Mouse (Mus musculus): ENCODE results near the gene Olfr1318. TPM values are rescaled to one million over a fixed set of nuclear protein-coding genes. Genes with fewer than 3 reads are reported as not detected.

The Olfr1318 gene
- not detected in 2 replicates for polyA plus RNA-seq (2012; rRNA removed)

DNA sequence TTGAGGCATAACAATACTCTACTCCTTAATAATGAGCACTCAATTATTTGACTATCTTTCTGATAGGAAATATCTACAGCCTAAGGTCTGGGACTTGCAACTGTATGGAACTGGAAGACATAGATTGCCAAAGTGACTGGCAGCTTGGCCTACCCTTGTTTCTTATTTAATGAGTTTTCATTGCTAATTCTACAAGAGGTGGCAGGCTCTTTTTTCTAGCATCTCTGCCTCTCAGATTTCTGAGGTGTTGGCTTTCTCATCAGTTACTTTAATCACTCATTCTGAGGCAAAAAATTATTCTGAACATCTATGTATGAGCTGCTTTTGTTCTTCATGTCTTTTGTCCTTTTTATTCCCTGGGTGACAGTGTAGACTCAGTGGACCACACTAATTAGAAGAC, at the start of gene Olfr1318:
TSS of gene Olfr1318 (plus strand) at position 301 of the 400 bp plus-strand sequence.

DNA sequence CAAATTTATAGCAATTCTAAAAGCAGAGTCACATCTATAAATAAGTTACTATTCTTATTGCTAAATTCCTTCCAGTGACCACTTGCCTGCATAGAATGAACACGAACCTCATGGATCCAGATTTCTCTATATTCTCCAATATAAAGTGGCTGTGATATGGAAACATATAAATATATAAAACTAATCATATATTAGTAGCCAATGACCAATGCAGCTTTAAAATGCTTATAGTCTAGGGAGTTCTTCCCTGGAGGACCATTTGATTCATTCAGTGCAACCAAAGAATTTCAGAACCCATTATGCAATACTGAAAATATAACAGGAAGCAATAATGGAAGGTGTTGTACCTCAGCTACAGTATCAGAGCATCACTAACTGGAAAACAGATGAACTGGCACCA, 38.7 kb upstream of the Olfr1318 start, which contains the start of gene Olfr1315-ps1:
TSS of gene Olfr1315-ps1 (minus strand) at position 101 of the 400 bp plus-strand sequence.

DNA sequence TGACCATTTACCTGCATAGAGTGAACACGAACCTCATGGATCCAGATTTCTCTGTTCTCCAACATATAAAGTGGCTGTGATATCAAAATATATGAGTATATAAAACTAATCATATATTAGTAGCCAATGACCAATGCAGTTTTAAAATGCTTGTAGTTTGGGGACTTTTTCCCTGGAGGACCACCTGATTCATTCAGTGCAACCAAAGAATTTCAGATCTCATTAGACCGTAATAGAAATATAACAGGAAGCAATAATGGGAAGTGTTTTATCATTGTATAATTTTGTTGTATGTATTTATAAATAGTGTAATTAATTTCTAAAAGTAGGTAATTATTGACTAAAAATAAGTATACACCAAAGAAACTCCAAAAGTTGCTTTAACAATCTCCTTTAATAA, 19.1 kb upstream of the Olfr1318 start, which contains the start of gene Olfr1316:
TSS of gene Olfr1316 (minus strand) at position 101 of the 400 bp plus-strand sequence.

DNA sequence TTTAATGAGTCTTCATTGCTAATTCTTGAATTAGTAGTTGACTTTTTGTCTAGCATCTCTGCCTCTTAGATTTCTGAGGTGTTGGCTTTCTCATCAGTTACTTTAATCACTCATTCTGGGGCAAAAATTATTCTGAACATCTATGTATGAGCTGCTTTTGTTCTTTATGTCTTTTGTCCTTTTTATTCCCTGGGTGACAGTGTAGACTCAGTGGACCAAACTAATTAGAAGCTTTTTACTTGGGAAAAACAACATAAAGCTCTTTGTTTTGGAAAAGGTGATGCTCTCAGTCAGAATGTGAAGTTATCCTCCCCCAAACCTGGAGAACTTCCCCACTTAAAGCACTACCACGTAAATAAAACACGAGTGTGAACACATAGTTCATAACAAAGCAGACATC, 14.0 kb upstream of the Olfr1318 start, which contains the start of gene Olfr1317:
TSS of gene Olfr1317 (plus strand) at position 301 of the 400 bp plus-strand sequence.

Other genes starting within 250 kb of the Olfr1318 start
- not detected in 2 replicates for gene Olfr1306, start 237.9 kb upstream of the Olfr1318 start, polyA plus RNA-seq (2012; rRNA removed)
- gene Olfr1307, start 204.8 kb upstream of the Olfr1318 start, polyA plus RNA-seq (2012; rRNA removed) = not detected in 2 replicates
- gene Olfr1308, start 189.3 kb upstream of the Olfr1318 start, polyA plus RNA-seq (2012; rRNA removed) = not detected in 2 replicates
- gene Olfr1309, start 163.9 kb upstream of the Olfr1318 start, polyA plus RNA-seq (2012; rRNA removed) = not detected in 2 replicates
- gene Olfr1310, start 141.5 kb upstream of the Olfr1318 start, polyA plus RNA-seq (2012; rRNA removed) = not detected in 2 replicates
- gene Olfr1311, start 129.8 kb upstream of the Olfr1318 start, polyA plus RNA-seq (2012; rRNA removed) = not detected in 2 replicates
- gene Olfr1312, start 104.0 kb upstream of the Olfr1318 start, polyA plus RNA-seq (2012; rRNA removed) = not detected in 2 replicates
- gene Olfr1313, start 76.4 kb upstream of the Olfr1318 start, polyA plus RNA-seq (2012; rRNA removed) = not detected in 2 replicates
- not detected in 2 replicates for gene Olfr1314, start 57.4 kb upstream of the Olfr1318 start, polyA plus RNA-seq (2012; rRNA removed)
- not detected in 2 replicates for gene Olfr1315-ps1, start 38.8 kb upstream of the Olfr1318 start, polyA plus RNA-seq (2012; rRNA removed)
- not detected in 2 replicates for gene Olfr1316, start 19.2 kb upstream of the Olfr1318 start, polyA plus RNA-seq (2012; rRNA removed)
- gene Olfr1317, start 13.9 kb upstream of the Olfr1318 start, polyA plus RNA-seq (2012; rRNA removed) = not detected in 2 replicates
- 54.9 and 64.4 TPM in 2 replicates for gene Lpcat4, start 85.3 kb downstream of the Olfr1318 start, polyA plus RNA-seq (2012; rRNA removed)
- gene Nutm1, start 105.1 kb downstream of the Olfr1318 start, polyA plus RNA-seq (2012; rRNA removed) = not detected in 2 replicates
- gene Nop10, start 107.7 kb downstream of the Olfr1318 start, polyA plus RNA-seq (2012; rRNA removed) = 32.4 and 73.0 TPM in 2 replicates
- 28.4 and 34.6 TPM in 2 replicates for gene Slc12a6, start 111.6 kb downstream of the Olfr1318 start, polyA plus RNA-seq (2012; rRNA removed)
- gene Gm21985, start 112.1 kb downstream of the Olfr1318 start, polyA plus RNA-seq (2012; rRNA removed) = not detected in 2 replicates
- 103 TPM in 2 replicates for gene Emc4, start 213.8 kb downstream of the Olfr1318 start, polyA plus RNA-seq (2012; rRNA removed)
- 0.42 and 0.75 TPM in 2 replicates for gene Katnbl1, start 225.0 kb downstream of the Olfr1318 start, polyA plus RNA-seq (2012; rRNA removed)